Mouse (Mus musculus) layer of hippocampus, postnatal 14 days (tissue): ENCODE measurements around the gene Nup205. TPM values are rescaled to one million over a fixed set of nuclear protein-coding genes. Genes with fewer than 3 reads are reported as not detected.

Experiments
- DNase-seq, 2 experiments: peaks; one replicate each; pipeline ENCODE4 v3.0.0; 2021 to 2022; ENCODE audit warnings: low spot score in 2 of 2, mixed read lengths in 1 of 2
- total RNA-seq, 2 experiments: library from RNA; stranded (reverse); gene quantifications; 2 replicates each; pipeline ENCODE4 v1.2.3; 2021

Gene Nup205
- total RNA-seq, 2 experiments from 2014 or later = 25.3 to 29.8 TPM

- no peak for DNase-seq
These were observed 66.8 kb downstream of the Nup205 start for GRCm38 (mm10) chr6:35243989-35244388.

DNA sequence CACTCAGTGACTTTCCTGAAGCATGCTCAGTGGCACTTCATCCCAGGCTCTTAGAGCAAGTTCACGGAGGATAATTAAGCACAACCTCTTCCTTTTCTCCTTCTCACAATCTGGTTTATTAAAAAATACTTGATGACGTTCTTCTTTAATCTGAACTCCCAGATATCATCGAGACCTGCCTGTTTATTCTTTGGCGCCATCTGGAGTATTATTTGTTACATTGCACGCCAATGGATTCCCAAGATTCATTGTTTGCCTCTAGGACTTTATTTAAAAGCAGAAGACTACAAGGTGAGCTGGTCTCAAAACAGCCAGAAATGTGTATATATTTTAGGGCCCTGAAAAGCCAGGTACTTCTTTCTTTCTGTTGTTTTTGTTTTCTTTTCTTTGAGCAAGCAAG is 67.9 kb downstream of the Nup205 start:
- no peak for DNase-seq

- DNase-seq = no peak
These were observed 74.7 kb downstream of the Nup205 start for GRCm38 (mm10) chr6:35251807-35252476.

DNA sequence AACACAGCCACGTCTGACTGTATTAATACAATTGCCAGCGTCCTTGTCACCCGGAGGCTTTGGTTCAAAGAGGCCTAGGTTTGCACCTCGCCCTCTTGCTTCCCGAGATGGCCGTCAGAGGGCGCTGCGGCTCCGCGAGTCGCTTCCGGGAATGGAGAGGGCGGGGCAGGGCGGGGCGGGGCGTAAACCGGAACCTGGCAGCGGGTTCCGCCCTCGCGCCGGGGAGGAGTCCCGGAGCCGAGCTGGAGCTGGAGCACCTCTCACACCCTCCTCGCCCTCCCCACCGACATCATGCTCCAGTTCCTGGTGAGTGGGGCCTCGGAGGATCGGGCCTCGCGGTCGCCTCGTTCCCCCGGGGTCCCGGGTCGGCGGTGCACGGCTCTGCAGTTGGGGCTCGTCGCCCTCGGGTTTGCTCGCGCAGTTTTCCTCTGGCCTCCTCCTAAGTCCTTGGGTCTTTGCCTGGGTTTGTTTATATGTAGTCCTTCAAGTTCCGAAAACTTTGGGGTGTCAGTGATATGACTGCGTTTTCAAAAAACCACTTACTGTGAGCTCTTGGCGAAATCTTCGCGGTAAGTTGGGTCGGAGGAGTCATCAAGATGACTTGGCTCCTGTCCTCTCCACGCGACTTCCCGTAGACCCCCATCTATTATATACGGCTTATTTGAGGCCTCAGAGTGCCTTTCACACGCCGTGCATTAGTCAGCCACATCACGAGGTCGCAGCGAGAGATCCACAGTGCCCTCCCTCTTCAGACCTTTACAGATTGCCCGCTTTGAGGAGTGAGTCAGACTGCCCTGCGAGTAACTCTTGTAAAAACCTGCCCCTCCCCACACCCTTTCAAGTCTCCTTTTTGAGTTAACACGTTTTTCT is 75.5 kb downstream of the Nup205 start:
- peak; percentile 88 for DNase-seq

DNA sequence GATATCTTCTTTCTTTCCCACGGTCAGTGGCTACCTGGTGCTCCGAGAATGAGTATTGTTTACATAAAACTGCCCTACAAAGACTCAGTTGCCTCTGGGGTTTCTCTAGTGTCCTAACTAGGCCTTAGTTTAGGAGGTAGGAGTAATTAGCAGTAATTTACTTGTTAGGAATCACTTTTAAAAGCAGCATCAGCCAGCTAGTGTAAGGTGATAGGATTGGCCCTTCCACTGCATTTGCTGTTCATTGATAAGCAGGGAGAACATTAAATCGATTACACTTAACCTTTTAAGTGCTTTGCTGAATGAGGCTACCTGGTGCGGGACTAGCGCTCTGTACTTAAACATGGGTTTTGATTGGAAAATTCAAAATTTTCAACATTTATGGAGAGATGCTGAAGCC is 76.3 kb downstream of the Nup205 start:
- DNase-seq = no peak

- no peak for DNase-seq
These were observed 77.1 kb downstream of the Nup205 start for GRCm38 (mm10) chr6:35254136-35254904.

DNA sequence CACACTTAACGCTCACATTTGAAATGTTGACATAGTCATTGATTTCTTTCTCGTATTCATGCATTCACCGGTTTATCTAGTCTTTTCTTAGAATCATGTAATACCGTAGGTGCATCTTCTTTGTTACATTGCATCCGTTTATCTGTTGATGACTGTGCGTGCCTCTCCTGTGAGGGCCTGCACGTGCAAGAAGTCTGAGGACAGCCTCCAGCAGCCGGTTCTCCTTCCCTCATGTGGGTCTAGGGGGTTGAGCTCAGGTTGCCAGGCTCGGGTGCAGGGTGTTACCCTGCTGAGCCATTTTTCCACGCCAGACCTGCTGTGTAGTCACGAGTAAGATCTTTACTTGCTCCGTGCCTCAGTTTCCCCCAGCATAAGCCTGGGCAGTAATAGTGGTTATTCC is 77.8 kb downstream of the Nup205 start:
- no peak for DNase-seq

- DNase-seq = peak in 1 of 2 experiments; percentile 28
These were observed 79.5 kb downstream of the Nup205 start for GRCm38 (mm10) chr6:35256691-35257090.

- DNase-seq = no peak
These were observed 80.5 kb downstream of the Nup205 start for GRCm38 (mm10) chr6:35257626-35258190.

GRCm38 (mm10) chr6:35258922-35259321 is 81.7 kb downstream of the Nup205 start:
- DNase-seq = no peak

- DNase-seq = no peak
These were observed 82.3 kb downstream of the Nup205 start for GRCm38 (mm10) chr6:35259526-35259925.

DNA sequence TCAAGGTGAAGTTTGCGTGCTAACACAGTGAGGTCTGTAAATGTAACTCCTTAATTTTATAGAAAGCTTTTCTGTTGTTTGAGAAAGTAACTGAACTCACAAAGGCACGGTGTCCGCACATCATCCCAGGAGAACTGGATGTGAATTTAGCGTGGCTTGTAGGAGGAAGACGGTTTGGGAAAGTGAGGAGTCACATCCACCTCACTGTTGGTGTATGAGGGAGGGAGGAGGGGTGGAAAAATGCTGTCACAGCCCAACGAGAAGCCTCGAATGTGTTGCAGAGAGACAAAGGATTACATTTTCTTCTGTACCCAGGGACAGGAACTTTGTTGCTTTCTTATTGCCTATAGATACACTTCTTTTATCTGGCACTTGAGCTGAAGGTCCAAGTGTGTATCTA is 83.3 kb downstream of the Nup205 start:
- DNase-seq = no peak

- no peak for DNase-seq
These were observed 88.5 kb downstream of the Nup205 start for GRCm38 (mm10) chr6:35265580-35266278.

- DNase-seq = no peak
These were observed 91.5 kb downstream of the Nup205 start for GRCm38 (mm10) chr6:35268711-35269110.

DNA sequence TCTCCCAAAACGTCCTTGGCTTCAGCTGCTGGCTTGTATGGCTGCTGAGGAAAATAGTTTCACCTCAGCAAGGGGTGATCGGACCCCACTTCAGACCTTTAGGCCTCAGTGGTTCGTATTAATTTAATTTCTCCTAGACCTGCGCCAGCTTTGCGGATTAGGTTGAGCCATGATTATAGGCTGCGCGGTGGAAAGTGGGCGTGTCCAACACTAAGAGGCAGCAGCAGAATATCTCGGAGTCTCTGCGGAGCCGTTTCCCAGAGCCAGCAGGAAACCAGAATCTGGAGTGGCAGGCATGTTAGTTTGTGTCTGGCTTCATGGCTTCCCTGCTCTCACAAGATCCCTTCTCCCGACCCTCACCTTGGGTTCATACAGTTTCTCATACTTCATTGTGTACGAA is 92.4 kb downstream of the Nup205 start:
- DNase-seq = no peak

DNA sequence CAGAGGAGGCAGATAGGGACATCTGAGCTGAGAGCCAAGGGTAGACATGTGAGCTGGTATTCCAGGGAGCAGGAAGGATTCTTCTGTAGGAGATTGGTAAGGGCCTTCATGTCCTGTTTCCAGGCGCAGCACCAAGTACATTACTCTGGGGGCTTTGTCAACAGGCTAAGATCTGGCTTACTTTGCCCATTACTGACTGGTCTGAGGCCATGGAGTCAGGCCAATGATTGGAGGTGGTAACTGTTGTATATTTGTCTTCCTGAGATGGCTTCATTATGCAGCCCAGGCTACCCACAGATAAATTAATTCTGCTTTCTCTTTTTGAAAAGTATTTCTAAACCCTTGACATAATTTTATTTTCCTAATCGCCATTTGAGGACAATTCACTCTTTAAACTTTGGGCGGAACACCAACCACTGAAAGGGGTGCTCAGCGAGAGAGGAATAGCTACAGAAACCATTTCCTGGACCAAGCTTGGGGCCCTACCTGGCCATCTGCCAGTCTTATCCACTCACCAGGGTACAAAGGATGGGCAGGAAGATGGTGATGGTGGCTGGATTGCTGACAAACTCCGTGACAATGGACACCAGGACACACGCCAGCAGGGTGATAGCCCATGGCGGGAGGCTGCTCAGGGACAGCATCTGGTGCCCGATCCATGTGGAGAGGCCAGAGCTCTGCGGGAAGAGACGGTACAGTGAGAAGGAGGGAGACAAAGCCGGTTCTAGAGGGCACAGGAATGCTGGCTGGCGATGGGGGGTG is 94.1 kb downstream of the Nup205 start:
- peak in 1 of 2 experiments; percentile 42 for DNase-seq

GRCm38 (mm10) chr6:35271868-35272765 is 94.9 kb downstream of the Nup205 start:
- no peak for DNase-seq

GRCm38 (mm10) chr6:35273391-35274082 is 96.3 kb downstream of the Nup205 start:
- DNase-seq = no peak
